ENCODE assay signal across 8 mouse cellular contexts in genomic region chr10:39239498-39240177, GRCm38 (mm10).
A peak's percentile ranks its signal among the peaks of the same experiment; 100 is the strongest.
DNase-seq lines count a peak whose midpoint lies in the region; ATAC-seq and TF ChIP-seq lines count a peak whose summit lies in the region.

No protein-coding gene starts in this region.

- H3K27ac ChIP-seq in ES-E14 (ENCODE audit: insufficient read depth, low read depth, low read length, poor library complexity, severe bottlenecking): no peak overlapping the region
- H3K27ac ChIP-seq in hindbrain, embryonic 10.5 days: peak overlapping the region; percentile 86
- H3K27ac ChIP-seq in lung, embryonic 15.5 days: no peak overlapping the region

- no peak overlapping the region for H3K9ac ChIP-seq in ES-E14 (ENCODE audit: insufficient read depth, low read depth, low read length, poor library complexity, severe bottlenecking)
- H3K9ac ChIP-seq in lung, embryonic 15.5 days: no peak overlapping the region

- peaks cover 3% of the 10 kb centered on the region; the same call in 1 of the 2 replicates for H3K27me3 ChIP-seq in hindbrain, embryonic 10.5 days (ENCODE audit: insufficient read depth, poor library complexity, severe bottlenecking)
- H3K27me3 ChIP-seq in lung, embryonic 15.5 days: no peaks in the 10 kb centered on the region

- in situ Hi-C loops in ES-E14 (cut with MboI; ENCODE audit: low sequenced_read_pairs in 2 of 2, unreplicated experiment in 2 of 2): no loop called here

- H3K4me1 ChIP-seq in ES-E14 (ENCODE audit: control insufficient read depth in 2 of 2, insufficient read depth in 2 of 2, low read length in 2 of 2, poor library complexity in 1 of 2): no peaks in the 10 kb centered on the region
- H3K4me1 ChIP-seq in hindbrain, embryonic 10.5 days (replicated peaks): peaks cover 16% of the 10 kb centered on the region
- H3K4me1 ChIP-seq in lung, embryonic 15.5 days: peaks cover 22% of the 10 kb centered on the region; the same call in 1 of the 2 replicates

- H3K9me3 ChIP-seq in ES-E14 (ENCODE audit: control insufficient read depth, insufficient read depth, low read depth, low read length): no peaks in the 10 kb centered on the region
- H3K9me3 ChIP-seq in hindbrain, embryonic 10.5 days: no peaks in the 10 kb centered on the region
- no peaks in the 10 kb centered on the region for H3K9me3 ChIP-seq in lung, embryonic 15.5 days

- ATAC-seq in frontal cortex, adult (ENCODE audit: low TSS enrichment): peak; percentile 91
- ATAC-seq in lung, embryonic 15.5 days (ENCODE audit: borderline replicate concordance, extremely low read depth, low FRiP score, low TSS enrichment): peak; percentile 60; the same call in 1 of the 2 replicates

- no peaks in the 10 kb centered on the region for H3K36me3 ChIP-seq in ES-E14 (ENCODE audit: control insufficient read depth, insufficient read depth, low read length, poor library complexity, severe bottlenecking)
- H3K36me3 ChIP-seq in hindbrain, embryonic 10.5 days: no peaks in the 10 kb centered on the region
- no peaks in the 10 kb centered on the region for H3K36me3 ChIP-seq in lung, embryonic 15.5 days

- H3K4me2 ChIP-seq in lung, embryonic 15.5 days: peak overlapping the region; percentile 25; the same call in 1 of the 2 replicates

- DNase-seq in ES-E14 (ENCODE audit: low read depth, low spot score): peak; percentile 86
- DNase-seq in cerebellum, adult 11-12 months: peak; percentile 55
- DNase-seq in hindbrain, embryonic 10.5 days (ENCODE audit: low spot score): peak; percentile 82
- peak; percentile 84 for DNase-seq in layer of hippocampus, adult 9-10 months (ENCODE audit: low spot score)
- DNase-seq in ovary, postnatal 10 days (ENCODE audit: low spot score): peak; percentile 39
- peak; percentile 57 to 84 for DNase-seq in thymus, postnatal 10 days (ENCODE audit: low spot score in 2 of 2)

- 0 out of 4 replicates have a peak overlapping the region, but pooled peaks of 1 of the 2 experiments have one; percentile 40 for H3K4me3 ChIP-seq in ES-E14 (ENCODE audit: insufficient read depth in 1 of 2, low read depth in 1 of 2, low read length in 2 of 2, poor library complexity in 1 of 2, severe bottlenecking in 1 of 2)
- peak overlapping the region; percentile 18; the same call in 1 of the 2 replicates for H3K4me3 ChIP-seq in hindbrain, embryonic 10.5 days
- no peak overlapping the region for H3K4me3 ChIP-seq in lung, embryonic 15.5 days

- 20% methylated on average over 17 of the region's 17 CpGs for WGBS in hindbrain, embryonic 10.5 days
- 16% methylated on average over 17 of the region's 17 CpGs for whole genome bisulfite sequencing in lung, embryonic 15.5 days

TF ChIP-seq in ES-E14, 5 proteins besides CTCF, POLR2A, EP300 and RAD21:
- TF ChIP-seq ZNF384 (IDR thresholded peaks at IDR 0.05; ENCODE audit: low read depth, low read length): no peak
- no peak for TF ChIP-seq MAFK (IDR thresholded peaks at IDR 0.05; ENCODE audit: insufficient read depth, low read depth, low read length)
- TF ChIP-seq ZC3H11A (IDR thresholded peaks at IDR 0.05; ENCODE audit: borderline replicate concordance, low read depth, low read length): peak; percentile 81
- no peak for TF ChIP-seq CHD2 (IDR thresholded peaks at IDR 0.05; ENCODE audit: low read depth, low read length)
